Mouse (Mus musculus): ENCODE data around the gene Zfyve21. TPM values are rescaled to one million over a fixed set of nuclear protein-coding genes. Genes with fewer than 3 reads are reported as not detected.

The Zfyve21 gene
- polyA plus RNA-seq, 1 experiment, result 77.7 TPM

- Histone ChIP-seq H3K36me3 (ENCODE audit: control insufficient read depth, insufficient read depth) (peaks cover 7% of the 10 kb centered on the region), H3ac (ENCODE audit: control insufficient read depth, insufficient read length) (no peak overlapping the region), H3K79me2 (ENCODE audit: control insufficient read depth, insufficient read depth) (no peaks in the 10 kb centered on the region), H3K4me2 (ENCODE audit: low read depth) (peak overlapping the region; percentile 48), H3K4me3 (no peak overlapping the region), H3K27me3 (ENCODE audit: control insufficient read depth, insufficient read depth, insufficient read length) (no peaks in the 10 kb centered on the region)
- TF ChIP-seq MYOD1 (IDR thresholded peaks at IDR 0.05; ENCODE audit: control insufficient read depth in 1 of 3, insufficient read length in 2 of 3, low read depth in 2 of 3) (peak in 2 of 3 experiments; percentile 40 to 69), MAX (IDR thresholded peaks at IDR 0.05; ENCODE audit: low read depth) (no peak), POLR2A (IDR thresholded peaks at IDR 0.05; ENCODE audit: insufficient read length, low read depth) (no peak), REST (IDR thresholded peaks at IDR 0.05; ENCODE audit: insufficient read depth, insufficient read length) (no peak), TCF3 (IDR thresholded peaks at IDR 0.05; ENCODE audit: insufficient read length, low read depth) (no peak), E2F4 (IDR thresholded peaks at IDR 0.05; ENCODE audit: insufficient read depth) (no peak), SRF (IDR thresholded peaks at IDR 0.05; ENCODE audit: control insufficient read depth, insufficient read length, low read depth) (no peak), TCF12 (IDR thresholded peaks at IDR 0.05; ENCODE audit: insufficient read depth, poor library complexity, severe bottlenecking) (no peak), MYOG (IDR thresholded peaks at IDR 0.05; ENCODE audit: control insufficient read depth in 1 of 3, insufficient read depth in 1 of 3, insufficient read length in 2 of 3, low read depth in 2 of 3) (peak in 1 of 3 experiments; percentile 63), CEBPB (IDR thresholded peaks at IDR 0.05; ENCODE audit: insufficient read depth, poor library complexity, severe bottlenecking) (no peak), POLR2AphosphoS2 (IDR thresholded peaks at IDR 0.05; ENCODE audit: insufficient read length, low read depth) (peak; percentile 90), USF1 (IDR thresholded peaks at IDR 0.05; ENCODE audit: low read depth) (no peak)
Observed at GRCm38 (mm10) chr12:111808775-111809174, 5.2 kb upstream of the Zfyve21 start.

- Histone ChIP-seq H3K4me3 (no peak overlapping the region), H3K79me2 (ENCODE audit: control insufficient read depth, insufficient read depth) (peaks cover 5% of the 10 kb centered on the region), H3ac (ENCODE audit: control insufficient read depth, insufficient read length) (no peak overlapping the region), H3K36me3 (ENCODE audit: control insufficient read depth, insufficient read depth) (peaks cover 6% of the 10 kb centered on the region), H3K4me2 (ENCODE audit: low read depth) (peak overlapping the region; percentile 48), H3K27me3 (ENCODE audit: control insufficient read depth, insufficient read depth, insufficient read length) (no peaks in the 10 kb centered on the region)
- TF ChIP-seq TCF12 (IDR thresholded peaks at IDR 0.05; ENCODE audit: insufficient read depth, poor library complexity, severe bottlenecking) (no peak), POLR2A (IDR thresholded peaks at IDR 0.05; ENCODE audit: insufficient read length, low read depth) (peak; percentile 79), MYOG (IDR thresholded peaks at IDR 0.05; ENCODE audit: control insufficient read depth in 1 of 3, insufficient read depth in 1 of 3, insufficient read length in 2 of 3, low read depth in 2 of 3) (peak in 2 of 3 experiments; percentile 53 to 73), MYOD1 (IDR thresholded peaks at IDR 0.05; ENCODE audit: control insufficient read depth in 1 of 3, insufficient read length in 2 of 3, low read depth in 2 of 3) (peak in 2 of 3 experiments; percentile 52 to 72), E2F4 (IDR thresholded peaks at IDR 0.05; ENCODE audit: insufficient read depth) (no peak), POLR2AphosphoS2 (IDR thresholded peaks at IDR 0.05; ENCODE audit: insufficient read length, low read depth) (peak; percentile 93)
Observed at GRCm38 (mm10) chr12:111809762-111810161, 4.2 kb upstream of the Zfyve21 start.

GRCm38 (mm10) chr12:111812075-111812474 lies 1.9 kb upstream of the Zfyve21 start:
- no peak overlapping the region for H3K4me2 ChIP-seq (ENCODE audit: low read depth)
- no peaks in the 10 kb centered on the region for H3K27me3 ChIP-seq (ENCODE audit: control insufficient read depth, insufficient read depth, insufficient read length)
- peaks cover 27% of the 10 kb centered on the region for H3K79me2 ChIP-seq (ENCODE audit: control insufficient read depth, insufficient read depth)
- peak overlapping the region; percentile 57 for H3K4me3 ChIP-seq
- H3ac ChIP-seq (ENCODE audit: control insufficient read depth, insufficient read length), result no peak overlapping the region
- no peaks in the 10 kb centered on the region for H3K36me3 ChIP-seq (ENCODE audit: control insufficient read depth, insufficient read depth)
- TF ChIP-seq TCF12 (IDR thresholded peaks at IDR 0.05; ENCODE audit: insufficient read depth, poor library complexity, severe bottlenecking), result no peak
- TF ChIP-seq POLR2AphosphoS2 (IDR thresholded peaks at IDR 0.05; ENCODE audit: insufficient read length, low read depth), result peak; percentile 7
- TF ChIP-seq POLR2A (IDR thresholded peaks at IDR 0.05; ENCODE audit: insufficient read length, low read depth), result no peak

GRCm38 (mm10) chr12:111812611-111813010 lies 1.4 kb upstream of the Zfyve21 start:
- Histone ChIP-seq H3ac (ENCODE audit: control insufficient read depth, insufficient read length) (peak overlapping the region; percentile 57), H3K4me2 (ENCODE audit: low read depth) (peak overlapping the region; percentile 95), H3K79me2 (ENCODE audit: control insufficient read depth, insufficient read depth) (peaks cover 32% of the 10 kb centered on the region), H3K4me3 (peak overlapping the region; percentile 57), H3K27me3 (ENCODE audit: control insufficient read depth, insufficient read depth, insufficient read length) (no peaks in the 10 kb centered on the region), H3K36me3 (ENCODE audit: control insufficient read depth, insufficient read depth) (no peaks in the 10 kb centered on the region)
- TF ChIP-seq TCF12 (IDR thresholded peaks at IDR 0.05; ENCODE audit: insufficient read depth, poor library complexity, severe bottlenecking) (no peak), POLR2AphosphoS2 (IDR thresholded peaks at IDR 0.05; ENCODE audit: insufficient read length, low read depth) (peak; percentile 71), CEBPB (IDR thresholded peaks at IDR 0.05; ENCODE audit: insufficient read depth, poor library complexity, severe bottlenecking) (no peak), REST (IDR thresholded peaks at IDR 0.05; ENCODE audit: insufficient read depth, insufficient read length) (no peak)

- H3K79me2 ChIP-seq (ENCODE audit: control insufficient read depth, insufficient read depth), result peaks cover 38% of the 10 kb centered on the region
- H3K27me3 ChIP-seq (ENCODE audit: control insufficient read depth, insufficient read depth, insufficient read length), result no peaks in the 10 kb centered on the region
- TF ChIP-seq REST (IDR thresholded peaks at IDR 0.05; ENCODE audit: insufficient read depth, insufficient read length), result no peak
- no peak for TF ChIP-seq SRF (IDR thresholded peaks at IDR 0.05; ENCODE audit: control insufficient read depth, insufficient read length, low read depth)
- no peak for TF ChIP-seq E2F4 (IDR thresholded peaks at IDR 0.05; ENCODE audit: insufficient read depth)
- TF ChIP-seq USF1 (IDR thresholded peaks at IDR 0.05; ENCODE audit: low read depth), result no peak
- no peak for TF ChIP-seq MYOG (IDR thresholded peaks at IDR 0.05; ENCODE audit: control insufficient read depth in 1 of 3, insufficient read depth in 1 of 3, insufficient read length in 2 of 3, low read depth in 2 of 3)
- no peak for TF ChIP-seq MAX (IDR thresholded peaks at IDR 0.05; ENCODE audit: low read depth)
- TF ChIP-seq TCF12 (IDR thresholded peaks at IDR 0.05; ENCODE audit: insufficient read depth, poor library complexity, severe bottlenecking), result no peak
- TF ChIP-seq POLR2A (IDR thresholded peaks at IDR 0.05; ENCODE audit: insufficient read length, low read depth), result no peak
- no peak for TF ChIP-seq POLR2AphosphoS2 (IDR thresholded peaks at IDR 0.05; ENCODE audit: insufficient read length, low read depth)
- no peak for TF ChIP-seq MYOD1 (IDR thresholded peaks at IDR 0.05; ENCODE audit: control insufficient read depth in 1 of 3, insufficient read length in 2 of 3, low read depth in 2 of 3)
- peak overlapping the region; percentile 57 for H3ac ChIP-seq (ENCODE audit: control insufficient read depth, insufficient read length)
- peak overlapping the region; percentile 95 for H3K4me2 ChIP-seq (ENCODE audit: low read depth)
- no peaks in the 10 kb centered on the region for H3K36me3 ChIP-seq (ENCODE audit: control insufficient read depth, insufficient read depth)
- H3K4me3 ChIP-seq, result peak overlapping the region; percentile 57
Observed at GRCm38 (mm10) chr12:111813111-111813765, 732 bp upstream of the Zfyve21 start.
